Mouse (Mus musculus) hindbrain, embryonic 14.5 days (tissue): ENCODE data around the gene Vmn2r63. TPM values are rescaled to one million over a fixed set of nuclear protein-coding genes. Genes with fewer than 3 reads are reported as not detected.
"Not testable (repeated sequence)": the region's sequence is repeated elsewhere in the genome, so short reads cannot be mapped to it uniquely, and the experiment has no call there.

Experiments used
- ATAC-seq: fragments of 200-750 bp; cut with Nextera tagmentation; 2 replicates; pipeline ENCODE4 v1.8.0; 2017; ENCODE audit warnings: moderate number of reproducible peaks, mild to moderate bottlenecking, moderate TSS enrichment, moderate library complexity; ENCODE audit not compliant: low FRiP score
- DNase-seq: peaks from one replicate; pipeline ENCODE4 v3.0.0-alpha.2; 2015; ENCODE audit warnings: low spot score
- H3K27ac ChIP-seq: fragments of 300-500 bp; sonication (generic); 2 replicates; pipeline ENCODE4 v1.5.1; 2014; ENCODE audit warnings: mild to moderate bottlenecking, moderate library complexity
- H3K27me3 ChIP-seq: fragments of 300-500 bp; sonication (generic); 2 replicates; pipeline ENCODE4 v1.6.1; 2014; ENCODE audit warnings: mild to moderate bottlenecking, low read length, mixed read lengths; ENCODE audit not compliant: control insufficient read depth, insufficient read depth
- H3K36me3 ChIP-seq: fragments of 300-500 bp; sonication (generic); replicated peaks from 2 replicates; pipeline ENCODE4 v1.6.1; 2014; ENCODE audit not compliant: control insufficient read depth, insufficient read depth
- H3K4me1 ChIP-seq: fragments of 300-500 bp; sonication (generic); replicated peaks from 2 replicates; pipeline ENCODE4 v1.6.1; 2014; ENCODE audit warnings: antibody characterized with exemption, low read length, mixed read lengths; ENCODE audit not compliant: control insufficient read depth, insufficient read depth
- H3K4me2 ChIP-seq: fragments of 300-500 bp; sonication (generic); replicated peaks from 2 replicates; pipeline ENCODE4 v1.6.1; 2014; ENCODE audit warnings: mild to moderate bottlenecking, moderate library complexity
- H3K4me3 ChIP-seq: fragments of 300-500 bp; sonication (generic); replicated peaks from 2 replicates; pipeline ENCODE4 v1.5.1; 2014; ENCODE audit warnings: mild to moderate bottlenecking, low read length
- H3K9ac ChIP-seq: fragments of 300-500 bp; sonication (generic); 2 replicates; pipeline ENCODE4 v1.6.1; 2014
- H3K9me3 ChIP-seq: fragments of 300-500 bp; sonication (generic); 2 replicates; pipeline ENCODE4 v1.6.1; 2016; ENCODE audit warnings: low read length; ENCODE audit not compliant: control insufficient read depth
- WGBS: fragments of 180-500 bp; shearing (Covaris S2); extraction: QIAGEN DNeasy Blood & Tissue Kit; methylation state at CpG from one replicate; pipeline ENCODE4 v1.1.7; 2014; 5-methylcytosine and 5-hydroxymethylcytosine counted together
- microRNA-seq: library from miRNA; unstranded; fragments of <30 nt; microRNA quantifications from one replicate; pipeline ENCODE4, GENCODE M21; 2016
- polyA plus RNA-seq: library from polyadenylated mRNA; unstranded; fragments of >200 nt; fragmentation: Nextera tagmentation; extraction: Ambion mirVana; gene quantifications from 2 replicates; pipeline ENCODE4 v1.2.1, GENCODE M21; 2014

Vmn2r63 gene
- polyA plus RNA-seq = not detected in 2 replicates

DNA sequence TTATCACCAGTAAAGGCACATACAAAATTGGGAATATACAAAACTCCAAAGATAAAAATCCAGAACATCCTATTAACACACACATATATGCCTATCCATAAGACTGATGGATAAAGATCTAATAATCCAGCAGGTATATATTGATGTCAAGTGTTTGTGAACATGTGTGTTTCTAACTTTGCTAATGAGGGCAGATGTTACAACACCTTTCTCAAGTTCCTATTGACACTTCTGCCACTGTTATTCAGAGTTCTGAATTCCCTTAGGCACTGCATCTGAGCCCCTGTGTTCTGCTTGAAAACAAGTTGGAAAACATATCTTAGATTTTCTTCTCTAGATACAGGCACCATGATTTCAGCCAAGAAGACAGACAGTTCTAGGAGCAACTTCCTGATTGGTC is at the start of gene Vmn2r63:
Vmn2r63 (minus strand) TSS at position 101 of the 400 bp plus-strand sequence.
- not testable (repeated sequence) for H3K4me3 ChIP-seq, H3K36me3 ChIP-seq, H3K4me1 ChIP-seq, H3K27ac ChIP-seq, ATAC-seq, DNase-seq, H3K9ac ChIP-seq, H3K4me2 ChIP-seq, H3K9me3 ChIP-seq, H3K27me3 ChIP-seq

DNA sequence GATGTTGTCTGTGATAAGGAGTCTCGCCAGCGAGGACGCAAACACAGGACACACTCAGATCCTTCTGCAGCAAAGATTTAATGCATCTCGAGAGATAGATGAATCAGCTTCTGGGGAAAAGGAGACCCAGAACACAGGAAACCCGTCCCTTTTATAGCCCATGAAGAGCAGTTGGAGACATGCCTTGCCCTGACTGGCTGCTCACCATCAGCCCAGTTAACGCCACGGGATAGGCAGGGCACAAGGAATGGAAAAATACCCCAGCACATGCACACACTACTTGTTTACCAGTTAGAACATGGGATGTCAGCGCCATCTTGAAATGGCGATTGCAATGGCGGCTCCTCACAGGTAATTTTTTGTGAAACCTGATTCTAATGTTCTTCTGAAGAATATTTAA is 47.1 kb upstream of the Vmn2r63 start:
- WGBS = 91% methylated on average over 10 of the region's 10 CpGs
- Histone ChIP-seq H3K4me3 (no peak overlapping the region), H3K4me2 (no peak overlapping the region), H3K27me3 (no peaks in the 10 kb centered on the region), H3K27ac (no peak overlapping the region), H3K36me3 (no peaks in the 10 kb centered on the region), H3K9me3 (peaks cover 80% of the 10 kb centered on the region), H3K9ac (no peak overlapping the region), H3K4me1 (no peaks in the 10 kb centered on the region)
- DNase-seq (no peak), ATAC-seq (no peak)

DNA sequence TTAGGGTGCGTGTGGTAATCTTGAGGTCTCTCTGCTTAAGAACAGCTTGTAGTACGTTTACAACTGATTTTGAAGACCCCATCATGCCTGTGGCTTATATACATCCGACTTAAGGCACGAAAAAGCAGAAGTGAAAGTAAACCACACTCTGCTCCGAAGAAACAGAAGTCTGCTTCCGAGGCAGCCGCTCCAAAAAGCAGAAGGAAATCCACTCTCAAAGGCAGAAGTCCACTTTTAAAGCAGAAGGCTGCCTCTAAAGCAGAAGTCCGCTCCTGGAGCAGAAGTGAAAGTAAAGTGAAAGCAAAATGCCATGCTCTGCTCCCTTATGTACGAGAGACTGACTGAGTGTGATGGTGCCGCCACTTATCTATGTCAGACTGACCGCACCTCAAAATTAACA is 46.5 kb upstream of the Vmn2r63 start:
- WGBS = 84% methylated on average over 11 of the region's 11 CpGs

DNA sequence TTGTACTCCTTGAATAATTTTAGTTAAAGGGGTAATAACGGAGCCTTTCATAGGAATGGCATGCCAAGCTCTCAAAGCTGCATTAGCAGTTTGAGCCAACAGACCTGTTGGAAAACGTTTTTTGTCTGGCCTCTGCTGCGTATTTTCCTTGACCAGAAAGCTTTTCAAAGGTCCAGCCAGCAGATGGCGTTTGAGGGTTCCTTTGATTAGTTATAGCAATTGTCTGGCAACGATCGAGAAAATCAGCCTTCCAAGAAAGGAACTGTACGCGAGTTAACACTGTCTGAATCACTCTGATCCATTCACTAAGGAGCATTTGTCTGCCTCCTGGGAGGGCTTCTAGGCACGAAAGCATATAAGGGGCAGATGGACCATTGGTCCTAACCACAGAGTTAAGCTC is 31.6 kb upstream of the Vmn2r63 start:
- H3K27ac ChIP-seq = no peak overlapping the region
- no peak overlapping the region for H3K9ac ChIP-seq
- H3K4me1 ChIP-seq = no peaks in the 10 kb centered on the region
- no peak for DNase-seq
- ATAC-seq = no peak
- peaks cover 49% of the 10 kb centered on the region for H3K9me3 ChIP-seq
- H3K27me3 ChIP-seq = no peaks in the 10 kb centered on the region
- H3K4me3 ChIP-seq = no peak overlapping the region
- 71% methylated on average over 9 of the region's 9 CpGs for WGBS
- H3K36me3 ChIP-seq = no peaks in the 10 kb centered on the region
- H3K4me2 ChIP-seq = no peak overlapping the region

More for the DNA sequence above, 46.5 kb upstream of the Vmn2r63 start:
- Histone ChIP-seq H3K4me1 (no peaks in the 10 kb centered on the region), H3K4me2 (no peak overlapping the region), H3K9ac (no peak overlapping the region), H3K36me3 (no peaks in the 10 kb centered on the region), H3K27ac (no peak overlapping the region), H3K9me3 (peaks cover 80% of the 10 kb centered on the region), H3K27me3 (no peaks in the 10 kb centered on the region), H3K4me3 (no peak overlapping the region)
- ATAC-seq (no peak), DNase-seq (no peak)

DNA sequence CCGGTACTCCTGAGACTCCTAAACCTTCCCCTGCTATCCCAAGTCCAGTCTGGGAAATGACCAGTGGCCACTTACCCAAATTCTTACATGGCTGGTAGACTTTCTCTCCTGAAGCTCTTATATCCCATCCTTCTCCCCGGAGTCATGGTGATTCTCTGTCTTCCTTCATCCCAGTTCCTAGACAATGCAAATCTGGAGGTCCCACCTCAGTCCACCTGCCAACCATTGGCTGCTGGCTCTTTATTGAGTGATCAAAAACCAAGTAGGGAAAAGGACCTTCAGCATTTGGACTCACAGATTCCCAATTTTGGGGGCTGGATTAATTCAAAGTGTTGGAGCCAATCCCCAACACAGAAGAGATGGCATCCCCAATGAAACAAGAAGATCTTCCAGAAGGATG is 35.6 kb downstream of the Vmn2r63 start:
- H3K4me2 ChIP-seq, H3K27ac ChIP-seq, H3K36me3 ChIP-seq, H3K9me3 ChIP-seq, ATAC-seq, H3K4me1 ChIP-seq, H3K27me3 ChIP-seq, DNase-seq, H3K4me3 ChIP-seq, H3K9ac ChIP-seq: not testable (repeated sequence)
- WGBS = 82% methylated on average over 2 of the region's 2 CpGs

DNA sequence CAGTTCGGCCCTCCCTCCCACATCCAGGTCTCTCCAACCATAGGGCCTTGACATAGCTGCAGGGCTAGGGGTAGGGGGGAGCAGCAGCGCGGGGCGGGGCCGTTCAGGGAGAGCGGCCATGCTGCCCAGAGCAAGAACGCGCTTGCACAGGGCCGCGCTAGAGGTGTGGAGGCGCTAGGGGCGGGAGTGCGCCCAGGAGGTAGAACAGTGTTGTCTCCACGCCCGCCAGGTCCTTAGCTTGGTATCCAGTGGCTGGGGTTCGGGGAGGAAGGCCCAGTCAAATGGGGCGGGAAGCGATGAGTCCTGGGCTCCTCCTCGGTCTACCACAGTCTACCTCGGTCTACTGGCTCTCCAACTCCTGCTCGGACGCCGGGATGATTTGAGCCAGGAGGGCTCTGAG is 55.5 kb downstream of the Vmn2r63 start:
- ATAC-seq (no peak), DNase-seq (no peak)
- Histone ChIP-seq H3K9me3 (peaks cover 14% of the 10 kb centered on the region), H3K27ac (no peak overlapping the region), H3K4me1 (no peaks in the 10 kb centered on the region), H3K4me3 (no peak overlapping the region), H3K4me2 (no peak overlapping the region), H3K36me3 (no peaks in the 10 kb centered on the region), H3K27me3 (no peaks in the 10 kb centered on the region), H3K9ac (no peak overlapping the region)
- WGBS = 50% methylated on average over 23 of the region's 23 CpGs

DNA sequence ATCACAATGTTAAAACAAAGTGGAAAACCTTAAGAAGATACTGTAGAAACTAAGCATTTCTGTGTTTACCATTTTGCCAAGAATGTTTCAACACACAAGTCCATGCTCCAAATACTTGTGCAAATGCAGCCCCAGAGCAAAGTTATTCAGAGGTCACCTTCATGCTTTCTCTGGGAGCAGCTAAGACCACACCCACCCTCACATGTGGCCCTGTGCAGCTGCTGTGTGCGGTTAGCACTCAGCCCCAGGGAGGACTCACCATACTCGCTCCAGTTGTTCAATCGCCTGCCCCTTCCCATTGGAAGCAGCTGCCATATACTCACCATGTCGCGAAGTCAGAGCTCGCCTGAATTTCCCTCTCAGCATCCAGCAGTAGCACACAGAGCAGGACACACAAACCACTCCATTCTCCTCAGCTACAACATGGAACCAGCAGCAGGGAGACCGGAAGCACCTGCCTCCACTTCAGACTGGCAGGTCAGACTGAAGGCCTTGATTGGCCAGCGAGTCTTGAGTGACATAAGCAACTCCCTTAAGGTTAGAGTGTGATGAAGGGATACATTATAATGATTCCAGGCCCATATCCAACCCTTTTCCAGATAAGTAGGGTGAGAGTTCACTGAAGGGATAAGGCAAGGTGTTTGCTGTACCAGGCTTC is 66.7 kb downstream of the Vmn2r63 start, which contains the start of gene Gm2381:
Gm2381 (minus strand) TSS at position 434 of the 658 bp plus-strand sequence.
- H3K36me3 ChIP-seq, H3K9ac ChIP-seq: not testable (repeated sequence)
- WGBS = 82% methylated on average over 8 of the region's 8 CpGs

More for the DNA sequence above, 66.7 kb downstream of the Vmn2r63 start, which contains the start of gene Gm2381:
- H3K4me1 ChIP-seq, H3K27me3 ChIP-seq, H3K4me2 ChIP-seq, DNase-seq, H3K4me3 ChIP-seq, ATAC-seq, H3K27ac ChIP-seq: not testable (repeated sequence)
- H3K9me3 ChIP-seq = peaks cover 15% of the 10 kb centered on the region

Small RNA genes lying within 50 kb of the gene (microRNA-seq; reads per million reads assigned to microRNA genes)
- gene Gm23256 = not detected

Other genes starting within 250 kb of the Vmn2r63 start
- gene Zfp975, start 241.1 kb downstream of the Vmn2r63 start, polyA plus RNA-seq = 6.9 and 7.1 TPM in 2 replicates
- gene Gm17067, start 206.8 kb downstream of the Vmn2r63 start, polyA plus RNA-seq = not detected in 2 replicates
- not detected in 2 replicates for gene Vmn2r62, start 140.3 kb downstream of the Vmn2r63 start, polyA plus RNA-seq
- not detected in 2 replicates for gene Gm2381, start 66.6 kb downstream of the Vmn2r63 start, polyA plus RNA-seq
- not detected in 2 replicates for gene Gm9268, start 84.9 kb upstream of the Vmn2r63 start, polyA plus RNA-seq
- not detected in 2 replicates for gene Zfp936, start 180.4 kb upstream of the Vmn2r63 start, polyA plus RNA-seq